Mouse (Mus musculus) heart, embryonic 11.5 days (tissue): ENCODE results near the gene Bicc1. TPM values are rescaled to one million over a fixed set of nuclear protein-coding genes. Genes with fewer than 3 reads are reported as not detected.

Experiments used
- ATAC-seq: fragments of 200-750 bp; cut with Nextera tagmentation; replicated peaks from 2 replicates; pipeline ENCODE4 v1.8.0; 2017; ENCODE audit warnings: moderate library complexity; ENCODE audit not compliant: insufficient number of reproducible peaks, low FRiP score, low TSS enrichment
- H3K27ac ChIP-seq: fragments of 300-500 bp; sonication (generic); 2 replicates; pipeline ENCODE4 v1.5.1; 2014; ENCODE audit warnings: mild to moderate bottlenecking, low read depth, low read length
- H3K27me3 ChIP-seq: fragments of 300-500 bp; sonication (generic); 2 replicates; pipeline ENCODE4 v1.6.1; 2014; ENCODE audit warnings: mild to moderate bottlenecking, low read length, mixed read lengths; ENCODE audit not compliant: control insufficient read depth, insufficient read depth
- H3K36me3 ChIP-seq: fragments of 300-500 bp; sonication (generic); 2 replicates; pipeline ENCODE4 v1.6.1; 2014; ENCODE audit warnings: mild to moderate bottlenecking, low read length, moderate library complexity, mixed read lengths; ENCODE audit not compliant: control insufficient read depth, insufficient read depth
- H3K4me1 ChIP-seq: fragments of 300-500 bp; sonication (generic); 2 replicates; pipeline ENCODE4 v1.6.1; 2014; ENCODE audit warnings: low read length; ENCODE audit not compliant: control insufficient read depth, insufficient read depth
- H3K4me2 ChIP-seq: fragments of 300-500 bp; sonication (generic); 2 replicates; pipeline ENCODE4 v1.6.1; 2014; ENCODE audit warnings: mild to moderate bottlenecking, moderate library complexity
- H3K4me3 ChIP-seq: fragments of 300-500 bp; sonication (generic); 2 replicates; pipeline ENCODE4 v1.5.1; 2014; ENCODE audit warnings: low read depth, low read length
- H3K9ac ChIP-seq: fragments of 300-500 bp; sonication (generic); 2 replicates; pipeline ENCODE4 v1.6.1; 2014; ENCODE audit warnings: mild to moderate bottlenecking, low read depth, low read length, moderate library complexity
- H3K9me3 ChIP-seq: fragments of 300-500 bp; sonication (generic); replicated peaks from 2 replicates; pipeline ENCODE4 v1.6.1; 2016; ENCODE audit warnings: low read length; ENCODE audit not compliant: control insufficient read depth
- WGBS: fragments of 180-500 bp; shearing (Covaris S2); extraction: QIAGEN DNeasy Blood & Tissue Kit; methylation state at CpG from one replicate; pipeline ENCODE4 v1.1.7; 2014; ENCODE audit not compliant: insufficient replicate concordance; 5-methylcytosine and 5-hydroxymethylcytosine counted together
- polyA plus RNA-seq: library from polyadenylated mRNA; unstranded; fragments of >200 nt; fragmentation: Nextera tagmentation; extraction: Ambion mirVana; gene quantifications from 2 replicates; pipeline ENCODE4 v1.2.1, GENCODE M21; 2014

Bicc1 gene
- polyA plus RNA-seq, 1 experiment from 2014 or later, result 14.1 TPM

GRCm38 (mm10) chr10:71153138-71153537, 6.4 kb downstream of the Bicc1 start:
- no peak overlapping the region for H3K4me3 ChIP-seq
- H3K27me3 ChIP-seq, result no peaks in the 10 kb centered on the region
- H3K9me3 ChIP-seq, result no peaks in the 10 kb centered on the region
- H3K36me3 ChIP-seq, result no peaks in the 10 kb centered on the region
- no peak overlapping the region for H3K4me2 ChIP-seq
- ATAC-seq, result no peak
- no peak overlapping the region for H3K27ac ChIP-seq
- no peaks in the 10 kb centered on the region for H3K4me1 ChIP-seq
- 66% methylated on average over 1 of the region's 1 CpGs for WGBS
- no peak overlapping the region for H3K9ac ChIP-seq

GRCm38 (mm10) chr10:71150486-71150885, 9.0 kb downstream of the Bicc1 start:
- Histone ChIP-seq H3K9me3 (no peaks in the 10 kb centered on the region), H3K4me3 (no peak overlapping the region), H3K27ac (no peak overlapping the region), H3K4me2 (no peak overlapping the region), H3K9ac (no peak overlapping the region), H3K36me3 (no peaks in the 10 kb centered on the region), H3K4me1 (0 out of 2 replicates have a peak, but pooled peaks cover 4% of the 10 kb centered on the region), H3K27me3 (no peaks in the 10 kb centered on the region)
- WGBS, result 81% methylated on average over 2 of the region's 2 CpGs
- ATAC-seq, result no peak

GRCm38 (mm10) chr10:71148951-71149603, 10.4 kb downstream of the Bicc1 start:
- Histone ChIP-seq H3K4me3 (no peak overlapping the region), H3K4me1 (0 out of 2 replicates have a peak, but pooled peaks cover 4% of the 10 kb centered on the region), H3K9ac (no peak overlapping the region), H3K36me3 (no peaks in the 10 kb centered on the region), H3K27ac (no peak overlapping the region), H3K9me3 (no peaks in the 10 kb centered on the region), H3K4me2 (no peak overlapping the region), H3K27me3 (no peaks in the 10 kb centered on the region)
- ATAC-seq, result no peak
- WGBS, result 69% methylated on average over 5 of the region's 5 CpGs

- Histone ChIP-seq H3K4me2 (no peak overlapping the region), H3K9me3 (no peaks in the 10 kb centered on the region), H3K4me1 (0 out of 2 replicates have a peak, but pooled peaks cover 4% of the 10 kb centered on the region), H3K27ac (no peak overlapping the region), H3K27me3 (no peaks in the 10 kb centered on the region), H3K9ac (no peak overlapping the region), H3K4me3 (no peak overlapping the region), H3K36me3 (no peaks in the 10 kb centered on the region)
- no peak for ATAC-seq
- 80% methylated on average over 9 of the region's 9 CpGs for WGBS
Measured at GRCm38 (mm10) chr10:71148226-71148625, 11.3 kb downstream of the Bicc1 start.

GRCm38 (mm10) chr10:71146681-71147615, 12.6 kb downstream of the Bicc1 start:
- Histone ChIP-seq H3K9ac (no peak overlapping the region), H3K27ac (no peak overlapping the region), H3K4me3 (no peak overlapping the region), H3K27me3 (no peaks in the 10 kb centered on the region), H3K36me3 (no peaks in the 10 kb centered on the region), H3K4me1 (0 out of 2 replicates have a peak, but pooled peaks cover 4% of the 10 kb centered on the region), H3K4me2 (no peak overlapping the region), H3K9me3 (no peaks in the 10 kb centered on the region)
- 80% methylated on average over 15 of the region's 15 CpGs for WGBS
- ATAC-seq, result no peak

- Histone ChIP-seq H3K4me2 (no peak overlapping the region), H3K9ac (no peak overlapping the region), H3K27me3 (no peaks in the 10 kb centered on the region), H3K9me3 (no peaks in the 10 kb centered on the region), H3K27ac (no peak overlapping the region; the same call in 1 of the 2 replicates), H3K4me3 (no peak overlapping the region), H3K4me1 (0 out of 2 replicates have a peak, but pooled peaks cover 4% of the 10 kb centered on the region), H3K36me3 (no peaks in the 10 kb centered on the region)
- no peak for ATAC-seq
- WGBS, result 57% methylated on average over 11 of the region's 11 CpGs
Measured at GRCm38 (mm10) chr10:71145801-71146200, 13.7 kb downstream of the Bicc1 start.

GRCm38 (mm10) chr10:71144191-71144590, 15.3 kb downstream of the Bicc1 start:
- no peak for ATAC-seq
- 78% methylated on average over 4 of the region's 4 CpGs for WGBS
- Histone ChIP-seq H3K27me3 (no peaks in the 10 kb centered on the region), H3K4me1 (0 out of 2 replicates have a peak, but pooled peaks cover 4% of the 10 kb centered on the region), H3K36me3 (no peaks in the 10 kb centered on the region), H3K4me3 (no peak overlapping the region), H3K27ac (no peak overlapping the region), H3K4me2 (no peak overlapping the region), H3K9me3 (no peaks in the 10 kb centered on the region), H3K9ac (no peak overlapping the region)

- Histone ChIP-seq H3K9ac (no peak overlapping the region), H3K9me3 (no peaks in the 10 kb centered on the region), H3K27ac (no peak overlapping the region), H3K36me3 (no peaks in the 10 kb centered on the region), H3K4me2 (no peak overlapping the region), H3K4me3 (no peak overlapping the region), H3K4me1 (0 out of 2 replicates have a peak, but pooled peaks cover 4% of the 10 kb centered on the region), H3K27me3 (no peaks in the 10 kb centered on the region)
- WGBS, result 83% methylated on average over 2 of the region's 2 CpGs
- ATAC-seq, result no peak
Measured at GRCm38 (mm10) chr10:71142568-71142967, 16.9 kb downstream of the Bicc1 start.
